Mouse (Mus musculus) T-helper 2 cell (primary cell): ENCODE measurements around the gene 1110004F10Rik.
"Not testable (repeated sequence)": the region's sequence is repeated elsewhere in the genome, so short reads cannot be mapped to it uniquely, and the experiment has no call there.

Experiments used
- in situ Hi-C: fragments of 300-600 bp; cut with MboI, MseI; formaldehyde crosslinking; loops from one replicate; pipeline ENCODE4 v1.15.1; 2025; ENCODE audit warnings: high pct_unique_total_duplicates

Gene 1110004F10Rik

GRCm38 (mm10) chr7:116039196-116039537 lies at the start of gene 1110004F10Rik:
1110004F10Rik (plus strand) TSS chr7:116039397.
- in situ Hi-C loops, result loop anchor here (10.0 kb wide), 1 partner anchor 1114 kb away; no protein-coding TSS in a partner anchor

GRCm38 (mm10) chr7:116002726-116003125 lies 36.5 kb upstream of the 1110004F10Rik start:
- in situ Hi-C loops, result no loop called here

- in situ Hi-C loops, result loop anchor here (10.0 kb wide), 1 partner anchor 1105 kb away; no protein-coding TSS in a partner anchor
These were observed 9.2 kb upstream of the 1110004F10Rik start for GRCm38 (mm10) chr7:116029991-116030390.

GRCm38 (mm10) chr7:116030597-116031387 lies 8.4 kb upstream of the 1110004F10Rik start:
- in situ Hi-C loops, result loop anchor here (10.0 kb wide), 1 partner anchor 1106 kb away; no protein-coding TSS in a partner anchor

- in situ Hi-C loops, result loop anchor here (10.0 kb wide), 1 partner anchor 1107 kb away; no protein-coding TSS in a partner anchor
These were observed 7.8 kb upstream of the 1110004F10Rik start for GRCm38 (mm10) chr7:116031388-116031717.

GRCm38 (mm10) chr7:116031718-116032595 lies 7.2 kb upstream of the 1110004F10Rik start:
- in situ Hi-C loops, result loop anchor here (10.0 kb wide), 1 partner anchor 1107 kb away; no protein-coding TSS in a partner anchor

GRCm38 (mm10) chr7:116032596-116033307 lies 6.4 kb upstream of the 1110004F10Rik start:
- in situ Hi-C loops, result loop anchor here (10.0 kb wide), 1 partner anchor 1108 kb away; no protein-coding TSS in a partner anchor

- in situ Hi-C loops, result loop anchor here (10.0 kb wide), 1 partner anchor 1109 kb away; no protein-coding TSS in a partner anchor
These were observed 5.6 kb upstream of the 1110004F10Rik start for GRCm38 (mm10) chr7:116033371-116034241.

- in situ Hi-C loops, result loop anchor here (10.0 kb wide), 1 partner anchor 1110 kb away; no protein-coding TSS in a partner anchor
These were observed 4.9 kb upstream of the 1110004F10Rik start for GRCm38 (mm10) chr7:116034282-116034758.

GRCm38 (mm10) chr7:116035504-116035903 lies 3.7 kb upstream of the 1110004F10Rik start:
- in situ Hi-C loops, result loop anchor here (10.0 kb wide), 1 partner anchor 1111 kb away; no protein-coding TSS in a partner anchor

GRCm38 (mm10) chr7:116036591-116037555 lies 2.3 kb upstream of the 1110004F10Rik start:
- in situ Hi-C loops, result loop anchor here (10.0 kb wide), 1 partner anchor 1112 kb away; no protein-coding TSS in a partner anchor

GRCm38 (mm10) chr7:116038024-116038423 lies 1.2 kb upstream of the 1110004F10Rik start:
- in situ Hi-C loops, result loop anchor here (10.0 kb wide), 1 partner anchor 1113 kb away; no protein-coding TSS in a partner anchor

GRCm38 (mm10) chr7:116038511-116038910 lies 686 bp upstream of the 1110004F10Rik start, which contains the start of gene Sox6:
Sox6 (minus strand) TSS chr7:116038796.
- in situ Hi-C loops, result loop anchor here (10.0 kb wide), 1 partner anchor 1114 kb away; no protein-coding TSS in a partner anchor

GRCm38 (mm10) chr7:116039538-116040466 lies 605 bp downstream of the 1110004F10Rik start:
- in situ Hi-C loops, result loop anchor here (10.0 kb wide), 2 partner anchors 805 to 1115 kb away; no protein-coding TSS in a partner anchor

GRCm38 (mm10) chr7:116040470-116041019 lies 1.3 kb downstream of the 1110004F10Rik start:
- in situ Hi-C loops, result loop anchor here (10.0 kb wide), 1 partner anchor 806 kb away; no protein-coding TSS in a partner anchor

- in situ Hi-C loops, result no loop called here
These were observed 21.5 kb downstream of the 1110004F10Rik start for GRCm38 (mm10) chr7:116060739-116061138.

- in situ Hi-C loops, result not testable (repeated sequence)
These were observed 45.2 kb downstream of the 1110004F10Rik start, which contains the start of gene Gm4353 for GRCm38 (mm10) chr7:116084366-116084765. Gm4353 (minus strand) TSS chr7:116084635.
